Comparison of ENCODE assay signal across 8 mouse cellular contexts in genomic region chr16:56175867-56176581, GRCm38 (mm10). TPM values are rescaled to one million over a fixed set of nuclear protein-coding genes. Genes with fewer than 3 reads are reported as not detected.
DNase-seq lines count a peak whose midpoint lies in the region; ATAC-seq lines count a peak whose summit lies in the region.

No protein-coding gene starts in this region.

- DNase-seq in heart, postnatal 4 days: peak; percentile 42
- no peak for DNase-seq in heart, adult 9 months (ENCODE audit: low spot score in 2 of 2)
- DNase-seq in right cerebral cortex, postnatal 4 days: peak; percentile 42
- DNase-seq in right cerebral cortex, postnatal 36 days (ENCODE audit: low spot score in 2 of 2): no peak
- peak; percentile 64 to 84 for DNase-seq in cerebellum, postnatal 14 days
- DNase-seq in ovary, postnatal 36 days (ENCODE audit: low spot score): no peak
- no peak for DNase-seq in adrenal gland, adult 18-20 months (ENCODE audit: low spot score in 2 of 2)

- peak; percentile 63; the same call in 1 of the 2 replicates for ATAC-seq in megakaryocyte-erythroid progenitor cell, adult 5-6 weeks (replicated peaks; ENCODE audit: low FRiP score, low TSS enrichment, poor library complexity, severe bottlenecking)

RNA-seq across cellular contexts. Expression of gene Impg2, which starts 28.1 kb away (rescaled TPM):
- under 1 TPM; 0.11 to 0.17 TPM for total RNA-seq in heart, postnatal 4 days (2021)
- 0.42 TPM in 1 of 2 replicates, not detected in the other for total RNA-seq in megakaryocyte-erythroid progenitor cell, adult 5-6 weeks (2014; fragmentation: Nextera tagmentation)
- 0.05 TPM in 1 of 2 replicates, not detected in the other for total RNA-seq in megakaryocyte-erythroid progenitor cell, adult 5-6 weeks (2017)
- under 1 TPM; 0.16 to 0.43 TPM for total RNA-seq in adrenal gland, adult 18-20 months (2021)

Comparison
In these comparisons a context has a peak if more than half of its experiments do, and no peak if none do; other contexts are left out.
1. DNase-seq: peak in heart, postnatal 4 days (single experiment), right cerebral cortex, postnatal 4 days (single experiment) and cerebellum, postnatal 14 days (2 of 2); none in heart, adult 9 months (0 of 2), right cerebral cortex, postnatal 36 days (0 of 2), ovary, postnatal 36 days (single experiment) and adrenal gland, adult 18-20 months (0 of 2).